Mouse (Mus musculus): Measurements from ENCODE around the gene Whrn.

DNA sequence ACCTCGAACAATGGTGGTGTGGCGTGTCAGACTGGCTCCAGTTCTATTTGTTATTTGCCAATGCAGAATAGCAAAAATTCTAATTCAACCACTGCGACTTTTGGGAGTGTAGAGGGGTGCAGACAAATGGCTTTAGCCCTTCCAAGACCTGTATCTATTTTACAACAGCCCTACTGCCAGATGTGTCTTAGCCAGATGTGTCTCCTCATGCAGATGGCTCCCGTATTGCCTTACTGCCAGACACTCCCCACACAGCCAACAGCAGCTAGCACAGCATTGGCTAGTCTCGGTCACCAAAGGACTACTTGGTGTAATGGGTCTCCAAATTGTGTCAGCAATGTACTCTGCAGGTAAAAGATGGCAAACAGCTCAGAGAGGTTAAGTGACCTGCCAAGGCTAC lies 84.6 kb downstream of the Whrn start:
- no peak for TF ChIP-seq CTCF (IDR thresholded peaks at IDR 0.05; ENCODE audit: extremely low read depth, insufficient read depth, insufficient read length, insufficient replicate concordance)
- TF ChIP-seq POLR2A (IDR thresholded peaks at IDR 0.05; ENCODE audit: low read depth, low read length), result no peak

All from spleen, adult 2 months (tissue).